Mouse (Mus musculus) thymus, postnatal 14 days (tissue): Measurements from ENCODE around the gene Purb.

Experiments
- DNase-seq: peaks from one replicate; pipeline ENCODE4 v3.0.0; 2021

Gene Purb

GRCm38 (mm10) chr11:6475867-6476484 lies at the start of gene Purb:
Gene Purb, minus strand, starts transcription at chr11:6475917.
- peak; percentile 96 for DNase-seq

GRCm38 (mm10) chr11:6525241-6525640 lies 49.5 kb upstream of the Purb start:
- no peak for DNase-seq

GRCm38 (mm10) chr11:6524880-6525238 lies 49.1 kb upstream of the Purb start:
- no peak for DNase-seq

GRCm38 (mm10) chr11:6524165-6524879 lies 48.6 kb upstream of the Purb start:
- no peak for DNase-seq

- no peak for DNase-seq
Measured at GRCm38 (mm10) chr11:6523662-6524088, 48.0 kb upstream of the Purb start.

- peak; percentile 29 for DNase-seq
Measured at GRCm38 (mm10) chr11:6522782-6523525, 47.2 kb upstream of the Purb start.

- peak; percentile 82 for DNase-seq
Measured at GRCm38 (mm10) chr11:6520507-6521173, 44.9 kb upstream of the Purb start, which contains the start of gene Myo1g. Gene Myo1g, minus strand, starts transcription at chr11:6520965.

- peak; percentile 70 for DNase-seq
Measured at GRCm38 (mm10) chr11:6519491-6520033, 43.8 kb upstream of the Purb start.

GRCm38 (mm10) chr11:6514837-6515236 lies 39.1 kb upstream of the Purb start:
- no peak for DNase-seq

- no peak for DNase-seq
Measured at GRCm38 (mm10) chr11:6508269-6508876, 32.7 kb upstream of the Purb start.

- no peak for DNase-seq
Measured at GRCm38 (mm10) chr11:6506516-6506915, 30.8 kb upstream of the Purb start.

GRCm38 (mm10) chr11:6504689-6505088 lies 29.0 kb upstream of the Purb start:
- no peak for DNase-seq

GRCm38 (mm10) chr11:6504226-6504625 lies 28.5 kb upstream of the Purb start:
- no peak for DNase-seq

GRCm38 (mm10) chr11:6502506-6502905 lies 26.8 kb upstream of the Purb start:
- DNase-seq: no peak

GRCm38 (mm10) chr11:6497311-6497948 lies 21.7 kb upstream of the Purb start:
- DNase-seq: no peak

GRCm38 (mm10) chr11:6489691-6490503 lies 14.2 kb upstream of the Purb start:
- DNase-seq: peak; percentile 66

- DNase-seq: no peak
Measured at GRCm38 (mm10) chr11:6489257-6489656, 13.5 kb upstream of the Purb start.

GRCm38 (mm10) chr11:6488041-6488684 lies 12.4 kb upstream of the Purb start:
- no peak for DNase-seq

GRCm38 (mm10) chr11:6487496-6487895 lies 11.8 kb upstream of the Purb start:
- DNase-seq: no peak

- DNase-seq: no peak
Measured at GRCm38 (mm10) chr11:6486916-6487315, 11.2 kb upstream of the Purb start.
